Mouse (Mus musculus) hindbrain, embryonic 14.5 days (tissue): Measurements from ENCODE around the gene Fuca1. TPM values are rescaled to one million over a fixed set of nuclear protein-coding genes. Genes with fewer than 3 reads are reported as not detected.

Source experiments
- ATAC-seq: fragments of 200-750 bp; cut with Nextera tagmentation; 2 replicates; pipeline ENCODE4 v1.8.0; 2017; ENCODE audit warnings: moderate number of reproducible peaks, mild to moderate bottlenecking, moderate TSS enrichment, moderate library complexity; ENCODE audit not compliant: low FRiP score
- DNase-seq: peaks from one replicate; pipeline ENCODE4 v3.0.0-alpha.2; 2015; ENCODE audit warnings: low spot score
- H3K27ac ChIP-seq: fragments of 300-500 bp; sonication (generic); 2 replicates; pipeline ENCODE4 v1.5.1; 2014; ENCODE audit warnings: mild to moderate bottlenecking, moderate library complexity
- H3K27me3 ChIP-seq: fragments of 300-500 bp; sonication (generic); 2 replicates; pipeline ENCODE4 v1.6.1; 2014; ENCODE audit warnings: mild to moderate bottlenecking, low read length, mixed read lengths; ENCODE audit not compliant: control insufficient read depth, insufficient read depth
- H3K36me3 ChIP-seq: fragments of 300-500 bp; sonication (generic); replicated peaks from 2 replicates; pipeline ENCODE4 v1.6.1; 2014; ENCODE audit not compliant: control insufficient read depth, insufficient read depth
- H3K4me1 ChIP-seq: fragments of 300-500 bp; sonication (generic); replicated peaks from 2 replicates; pipeline ENCODE4 v1.6.1; 2014; ENCODE audit warnings: antibody characterized with exemption, low read length, mixed read lengths; ENCODE audit not compliant: control insufficient read depth, insufficient read depth
- H3K4me2 ChIP-seq: fragments of 300-500 bp; sonication (generic); replicated peaks from 2 replicates; pipeline ENCODE4 v1.6.1; 2014; ENCODE audit warnings: mild to moderate bottlenecking, moderate library complexity
- H3K4me3 ChIP-seq: fragments of 300-500 bp; sonication (generic); replicated peaks from 2 replicates; pipeline ENCODE4 v1.5.1; 2014; ENCODE audit warnings: mild to moderate bottlenecking, low read length
- H3K9ac ChIP-seq: fragments of 300-500 bp; sonication (generic); 2 replicates; pipeline ENCODE4 v1.6.1; 2014
- H3K9me3 ChIP-seq: fragments of 300-500 bp; sonication (generic); 2 replicates; pipeline ENCODE4 v1.6.1; 2016; ENCODE audit warnings: low read length; ENCODE audit not compliant: control insufficient read depth
- WGBS: fragments of 180-500 bp; shearing (Covaris S2); extraction: QIAGEN DNeasy Blood & Tissue Kit; methylation state at CpG from one replicate; pipeline ENCODE4 v1.1.7; 2014; 5-methylcytosine and 5-hydroxymethylcytosine counted together
- polyA plus RNA-seq: library from polyadenylated mRNA; unstranded; fragments of >200 nt; fragmentation: Nextera tagmentation; extraction: Ambion mirVana; gene quantifications from 2 replicates; pipeline ENCODE4 v1.2.1, GENCODE M21; 2014

Fuca1 gene
- polyA plus RNA-seq = 68.8 and 72.0 TPM in 2 replicates

- no peaks in the 10 kb centered on the region for H3K27me3 ChIP-seq
- no peaks in the 10 kb centered on the region for H3K9me3 ChIP-seq
- peak within 1 kb of the TSS; percentile 77 for H3K4me3 ChIP-seq
- peaks cover 9% of the 10 kb centered on the region for H3K4me1 ChIP-seq
- H3K9ac ChIP-seq = peak within 1 kb of the TSS; percentile 82
- DNase-seq = peak; percentile 99
- peaks cover 1% of the 10 kb centered on the region for H3K36me3 ChIP-seq
- H3K4me2 ChIP-seq = peak within 1 kb of the TSS; percentile 84
- WGBS = 2% methylated on average over 60 of the region's 60 CpGs
- ATAC-seq = peak; percentile 96
- H3K27ac ChIP-seq = peak within 1 kb of the TSS; percentile 77
These were observed at the start of gene Fuca1 for GRCm38 (mm10) chr4:135920304-135921241. Gene Fuca1 (plus strand): TSS chr4:135920735.

- peaks cover 31% of the 10 kb centered on the region for H3K36me3 ChIP-seq
- H3K27me3 ChIP-seq = no peaks in the 10 kb centered on the region
- DNase-seq (no peak), ATAC-seq (no peak)
- H3K4me1 ChIP-seq = peaks cover 45% of the 10 kb centered on the region
- H3K27ac ChIP-seq = no peak overlapping the region
- peak overlapping the region; percentile 74 for H3K4me3 ChIP-seq
- 51% methylated on average over 3 of the region's 3 CpGs for WGBS
- no peaks in the 10 kb centered on the region for H3K9me3 ChIP-seq
- peak overlapping the region; percentile 92 for H3K9ac ChIP-seq
- H3K4me2 ChIP-seq = peak overlapping the region; percentile 78
These were observed 48.5 kb upstream of the Fuca1 start for GRCm38 (mm10) chr4:135872015-135872414.

GRCm38 (mm10) chr4:135872589-135873391 lies 47.7 kb upstream of the Fuca1 start:
- H3K4me1 ChIP-seq = peaks cover 46% of the 10 kb centered on the region
- peak overlapping the region; percentile 99 for H3K27ac ChIP-seq
- WGBS = 9% methylated on average over 17 of the region's 17 CpGs
- H3K9me3 ChIP-seq = no peaks in the 10 kb centered on the region
- peaks cover 31% of the 10 kb centered on the region for H3K36me3 ChIP-seq
- H3K4me3 ChIP-seq = peak overlapping the region; percentile 74
- peak overlapping the region; percentile 92 for H3K9ac ChIP-seq
- H3K27me3 ChIP-seq = no peaks in the 10 kb centered on the region
- ATAC-seq (no peak), DNase-seq (no peak)
- peak overlapping the region; percentile 78 for H3K4me2 ChIP-seq

GRCm38 (mm10) chr4:135873526-135874202 lies 46.9 kb upstream of the Fuca1 start, which contains the start of gene Pnrc2:
Gene Pnrc2 (minus strand): TSS chr4:135873850.
- no peaks in the 10 kb centered on the region for H3K9me3 ChIP-seq
- H3K36me3 ChIP-seq = peaks cover 31% of the 10 kb centered on the region
- peak within 1 kb of the TSS; percentile 78 for H3K4me2 ChIP-seq
- WGBS = under 1% methylated on average over 54 of the region's 60 CpGs
- no peaks in the 10 kb centered on the region for H3K27me3 ChIP-seq
- peak within 1 kb of the TSS; percentile 74 for H3K4me3 ChIP-seq
- ATAC-seq = peak; percentile 97
- peak within 1 kb of the TSS; percentile 92 for H3K9ac ChIP-seq
- H3K27ac ChIP-seq = peak within 1 kb of the TSS; percentile 99
- peak; percentile 89 for DNase-seq
- H3K4me1 ChIP-seq = peaks cover 46% of the 10 kb centered on the region

GRCm38 (mm10) chr4:135874564-135875535 lies 45.7 kb upstream of the Fuca1 start:
- peak overlapping the region; percentile 78 for H3K4me2 ChIP-seq
- DNase-seq = no peak
- H3K27me3 ChIP-seq = no peaks in the 10 kb centered on the region
- WGBS = 77% methylated on average over 10 of the region's 10 CpGs
- H3K36me3 ChIP-seq = peaks cover 22% of the 10 kb centered on the region
- ATAC-seq = no peak
- H3K4me1 ChIP-seq = peaks cover 46% of the 10 kb centered on the region
- H3K9me3 ChIP-seq = no peaks in the 10 kb centered on the region
- peak overlapping the region; percentile 92; the same call in 1 of the 2 replicates for H3K9ac ChIP-seq
- no peak overlapping the region; the same call in 1 of the 2 replicates for H3K4me3 ChIP-seq
- peak overlapping the region; percentile 99 for H3K27ac ChIP-seq

GRCm38 (mm10) chr4:135875546-135875945 lies 45.0 kb upstream of the Fuca1 start:
- no peak overlapping the region for H3K4me2 ChIP-seq
- peaks cover 44% of the 10 kb centered on the region for H3K4me1 ChIP-seq
- H3K4me3 ChIP-seq = no peak overlapping the region
- no peaks in the 10 kb centered on the region for H3K27me3 ChIP-seq
- DNase-seq (no peak), ATAC-seq (no peak)
- H3K9ac ChIP-seq = no peak overlapping the region
- no peak overlapping the region for H3K27ac ChIP-seq
- peaks cover 19% of the 10 kb centered on the region for H3K36me3 ChIP-seq
- 30% methylated on average over 7 of the region's 7 CpGs for WGBS
- no peaks in the 10 kb centered on the region for H3K9me3 ChIP-seq

GRCm38 (mm10) chr4:135875991-135876582 lies 44.4 kb upstream of the Fuca1 start:
- ATAC-seq = no peak
- H3K27me3 ChIP-seq = no peaks in the 10 kb centered on the region
- no peak for DNase-seq
- peaks cover 14% of the 10 kb centered on the region for H3K36me3 ChIP-seq
- no peak overlapping the region for H3K27ac ChIP-seq
- 4% methylated on average over 9 of the region's 9 CpGs for WGBS
- H3K4me1 ChIP-seq = peaks cover 39% of the 10 kb centered on the region
- H3K4me2 ChIP-seq = peak overlapping the region; percentile 44
- no peaks in the 10 kb centered on the region for H3K9me3 ChIP-seq
- no peak overlapping the region for H3K4me3 ChIP-seq
- no peak overlapping the region; the same call in 1 of the 2 replicates for H3K9ac ChIP-seq
